Mouse (Mus musculus) telencephalon, adult 2 months (tissue): ENCODE data around the gene Cdadc1.

Experiments
- DNase-seq: peaks from one replicate; pipeline ENCODE4 v3.0.0-alpha.2; 2011; ENCODE audit warnings: low read depth, low spot score

Gene Cdadc1

GRCm38 (mm10) chr14:59543956-59544355 is 53.8 kb downstream of the Cdadc1 start:
- DNase-seq: no peak

DNA sequence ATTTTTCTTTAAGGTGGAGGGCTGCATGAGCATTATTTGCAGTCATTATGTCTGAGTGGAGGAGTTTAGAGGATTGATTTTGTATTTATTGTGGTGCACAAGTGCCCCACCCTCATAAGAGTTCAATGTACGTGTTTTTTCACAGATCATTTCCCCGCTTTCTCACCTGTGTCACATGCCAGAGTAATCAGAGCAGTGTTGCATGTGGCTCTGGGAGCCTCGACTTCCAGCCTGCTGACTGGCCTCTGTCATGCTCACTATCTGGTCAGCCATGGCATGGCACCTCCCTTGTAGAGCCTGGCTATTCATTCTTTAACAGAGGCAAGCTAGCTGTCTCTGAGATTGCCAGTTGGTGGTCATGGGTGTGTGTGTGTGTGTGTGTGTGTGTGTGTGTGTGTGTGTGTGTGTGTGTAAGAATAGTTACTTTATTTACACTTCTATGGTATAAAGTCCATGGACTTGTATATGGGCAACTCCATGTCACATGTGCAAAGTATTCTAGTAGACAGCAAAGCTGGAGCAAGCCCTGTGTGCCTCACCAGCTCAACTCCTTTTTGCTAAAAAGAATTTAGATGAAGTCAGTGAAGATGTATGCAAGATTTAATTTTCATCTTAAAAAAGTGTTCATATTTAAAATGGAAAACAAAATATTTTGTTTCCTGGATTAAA is 54.5 kb downstream of the Cdadc1 start:
- DNase-seq: no peak

DNA sequence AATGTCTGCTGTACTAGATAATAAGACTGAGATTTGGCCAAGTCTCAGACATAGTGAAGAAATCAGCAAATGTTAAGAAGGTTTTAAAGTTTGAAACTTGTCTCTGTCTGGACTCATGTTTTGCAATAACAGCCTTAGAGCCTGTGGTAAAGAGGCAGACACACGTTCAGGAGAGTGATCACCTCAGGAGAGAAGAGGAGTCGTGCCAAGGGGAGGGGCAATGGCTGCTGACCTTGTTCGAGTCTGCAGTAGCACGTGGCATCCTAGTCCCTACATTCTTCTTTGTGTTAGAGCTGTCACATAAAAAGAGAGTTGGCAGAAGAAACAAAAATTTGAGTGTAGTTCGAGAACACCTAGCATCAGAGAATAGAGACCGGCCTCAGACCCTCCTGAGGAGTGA is 57.0 kb downstream of the Cdadc1 start:
- no peak for DNase-seq

DNA sequence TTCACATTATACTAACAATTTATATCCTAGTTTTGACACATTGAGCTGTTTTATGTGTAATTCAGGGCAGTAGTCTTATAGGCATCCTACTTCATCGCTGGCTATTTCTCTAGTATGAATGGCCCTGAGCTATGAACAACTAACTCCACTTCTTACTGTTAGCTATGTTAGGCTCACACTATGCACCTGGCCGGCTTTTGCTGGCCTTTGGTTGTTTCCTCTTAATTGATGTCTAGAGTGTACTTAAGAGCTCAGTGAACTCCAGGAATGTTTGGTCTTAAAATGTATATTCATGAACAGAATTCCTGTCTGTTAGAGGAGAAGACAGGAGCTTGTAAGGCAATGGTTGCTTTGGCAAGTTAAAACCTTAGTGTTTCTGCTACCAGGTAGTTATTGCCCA is 57.5 kb downstream of the Cdadc1 start:
- DNase-seq: no peak

- DNase-seq: no peak
These were observed 59.8 kb downstream of the Cdadc1 start for GRCm38 (mm10) chr14:59537829-59538432.

DNA sequence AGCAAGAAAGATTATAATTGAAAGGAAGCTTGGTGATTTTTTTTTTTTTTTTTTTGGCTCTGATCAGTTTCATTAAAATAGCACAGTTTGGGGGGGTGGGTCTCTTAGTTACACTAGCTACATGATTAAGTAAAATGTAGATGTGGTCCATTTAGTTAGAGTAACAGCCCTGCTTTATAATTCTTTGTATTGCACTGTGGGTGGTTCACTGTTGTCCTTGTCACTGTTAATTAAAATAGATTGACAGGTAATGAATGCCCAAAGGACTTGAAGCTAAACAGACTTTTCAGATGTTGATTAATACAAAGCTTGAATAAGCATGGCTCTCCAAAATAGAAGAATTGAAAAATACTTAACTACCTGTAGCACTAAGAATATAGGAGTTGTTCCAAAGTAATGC is 63.9 kb downstream of the Cdadc1 start:
- no peak for DNase-seq

DNA sequence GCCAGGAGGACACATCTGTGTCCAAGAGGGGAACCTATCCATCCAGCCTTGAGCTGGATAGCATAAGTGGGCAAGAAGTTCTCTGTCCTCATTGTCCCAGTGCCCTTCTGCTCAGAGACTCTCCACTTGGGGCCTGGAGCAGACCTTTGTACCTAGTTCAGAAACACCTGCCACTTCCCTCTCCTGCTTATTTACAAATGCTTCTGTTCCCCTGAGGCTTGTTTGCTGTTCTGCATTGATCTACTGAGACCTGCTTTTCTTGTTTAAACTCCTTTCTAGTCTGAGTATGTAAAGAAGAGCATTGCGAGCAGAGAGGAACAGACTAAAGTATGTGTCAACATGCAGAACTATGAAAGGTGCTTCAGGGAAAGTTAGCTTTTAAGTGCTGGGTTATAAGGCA is 64.8 kb downstream of the Cdadc1 start:
- no peak for DNase-seq

DNA sequence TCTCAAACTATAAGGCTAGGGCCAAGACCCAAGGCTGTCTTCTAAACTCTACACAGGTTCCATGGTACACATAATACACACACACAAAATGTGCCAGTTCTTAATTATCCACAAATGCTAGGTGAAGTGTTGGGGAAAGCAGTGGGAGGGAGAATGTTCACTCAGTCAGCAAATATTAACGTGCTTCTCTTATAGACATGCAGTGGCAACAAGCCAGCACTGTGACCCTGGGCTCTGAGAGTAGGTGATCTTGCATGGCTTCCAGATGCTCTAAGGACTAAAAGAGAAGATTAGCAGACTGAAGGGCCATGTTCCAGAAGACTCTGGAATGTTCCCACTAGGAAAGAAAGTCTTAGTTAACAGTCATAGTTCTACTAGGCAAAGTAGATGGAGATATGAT is 67.0 kb downstream of the Cdadc1 start:
- DNase-seq: no peak

- no peak for DNase-seq
These were observed 71.9 kb downstream of the Cdadc1 start for GRCm38 (mm10) chr14:59525843-59526242.

- DNase-seq: peak; percentile 53
These were observed 83.8 kb downstream of the Cdadc1 start for GRCm38 (mm10) chr14:59513922-59514444.
